Mouse (Mus musculus): ENCODE results near the gene Cstf1.

The Cstf1 gene

GRCm38 (mm10) chr2:172376999-172377515 is 6.6 kb downstream of the Cstf1 start:
- no peak for DNase-seq (ENCODE audit: low spot score in 2 of 2)

- peak; percentile 57 to 79 for DNase-seq (ENCODE audit: low spot score in 2 of 2)
Measured at GRCm38 (mm10) chr2:172378332-172378731, 7.9 kb downstream of the Cstf1 start.

- no peak for DNase-seq (ENCODE audit: low spot score in 2 of 2)
Measured at GRCm38 (mm10) chr2:172380513-172380912, 10.0 kb downstream of the Cstf1 start.

GRCm38 (mm10) chr2:172381341-172381740 is 10.9 kb downstream of the Cstf1 start:
- DNase-seq (ENCODE audit: low spot score in 2 of 2): peak in 1 of 2 experiments; percentile 49

GRCm38 (mm10) chr2:172381898-172382297 is 11.4 kb downstream of the Cstf1 start:
- DNase-seq (ENCODE audit: low spot score in 2 of 2): peak; percentile 63 to 71

GRCm38 (mm10) chr2:172384715-172385114 is 14.2 kb downstream of the Cstf1 start:
- no peak for DNase-seq (ENCODE audit: low spot score in 2 of 2)

GRCm38 (mm10) chr2:172390341-172390740 is 19.9 kb downstream of the Cstf1 start:
- DNase-seq (ENCODE audit: low spot score in 2 of 2): peak in 1 of 2 experiments; percentile 44

GRCm38 (mm10) chr2:172392041-172392521 is 21.6 kb downstream of the Cstf1 start:
- peak in 1 of 2 experiments; percentile 48 for DNase-seq (ENCODE audit: low spot score in 2 of 2)

- peak; percentile 56 to 68 for DNase-seq (ENCODE audit: low spot score in 2 of 2)
Measured at GRCm38 (mm10) chr2:172393391-172394051, 23.0 kb downstream of the Cstf1 start, which contains the start of gene Cass4. Cass4 (plus strand) TSS chr2:172393794.

- DNase-seq (ENCODE audit: low spot score in 2 of 2): no peak
Measured at GRCm38 (mm10) chr2:172394052-172394392, 23.5 kb downstream of the Cstf1 start.

GRCm38 (mm10) chr2:172394671-172395070 is 24.2 kb downstream of the Cstf1 start:
- no peak for DNase-seq (ENCODE audit: low spot score in 2 of 2)

GRCm38 (mm10) chr2:172395961-172396360 is 25.5 kb downstream of the Cstf1 start:
- no peak for DNase-seq (ENCODE audit: low spot score in 2 of 2)

GRCm38 (mm10) chr2:172399901-172400300 is 29.4 kb downstream of the Cstf1 start:
- DNase-seq (ENCODE audit: low spot score in 2 of 2): peak in 1 of 2 experiments; percentile 34

GRCm38 (mm10) chr2:172401116-172401825 is 30.8 kb downstream of the Cstf1 start:
- DNase-seq (ENCODE audit: low spot score in 2 of 2): peak in 1 of 2 experiments; percentile 39

- no peak for DNase-seq (ENCODE audit: low spot score in 2 of 2)
Measured at GRCm38 (mm10) chr2:172404239-172404638, 33.8 kb downstream of the Cstf1 start.

- no peak for DNase-seq (ENCODE audit: low spot score in 2 of 2)
Measured at GRCm38 (mm10) chr2:172405011-172405410, 34.5 kb downstream of the Cstf1 start.

- DNase-seq (ENCODE audit: low spot score in 2 of 2): no peak
Measured at GRCm38 (mm10) chr2:172406173-172406572, 35.7 kb downstream of the Cstf1 start.

GRCm38 (mm10) chr2:172407499-172407898 is 37.0 kb downstream of the Cstf1 start:
- no peak for DNase-seq (ENCODE audit: low spot score in 2 of 2)

- no peak for DNase-seq (ENCODE audit: low spot score in 2 of 2)
Measured at GRCm38 (mm10) chr2:172410686-172411085, 40.2 kb downstream of the Cstf1 start.

GRCm38 (mm10) chr2:172411091-172411490 is 40.6 kb downstream of the Cstf1 start:
- no peak for DNase-seq (ENCODE audit: low spot score in 2 of 2)

- DNase-seq (ENCODE audit: low spot score in 2 of 2): no peak
Measured at GRCm38 (mm10) chr2:172412454-172412853, 42.0 kb downstream of the Cstf1 start.

GRCm38 (mm10) chr2:172413273-172413672 is 42.8 kb downstream of the Cstf1 start:
- DNase-seq (ENCODE audit: low spot score in 2 of 2): no peak

- no peak for DNase-seq (ENCODE audit: low spot score in 2 of 2)
Measured at GRCm38 (mm10) chr2:172413894-172414293, 43.4 kb downstream of the Cstf1 start.
